Comparison of ENCODE assay signal across 17 mouse cellular contexts in the genomic region with DNA sequence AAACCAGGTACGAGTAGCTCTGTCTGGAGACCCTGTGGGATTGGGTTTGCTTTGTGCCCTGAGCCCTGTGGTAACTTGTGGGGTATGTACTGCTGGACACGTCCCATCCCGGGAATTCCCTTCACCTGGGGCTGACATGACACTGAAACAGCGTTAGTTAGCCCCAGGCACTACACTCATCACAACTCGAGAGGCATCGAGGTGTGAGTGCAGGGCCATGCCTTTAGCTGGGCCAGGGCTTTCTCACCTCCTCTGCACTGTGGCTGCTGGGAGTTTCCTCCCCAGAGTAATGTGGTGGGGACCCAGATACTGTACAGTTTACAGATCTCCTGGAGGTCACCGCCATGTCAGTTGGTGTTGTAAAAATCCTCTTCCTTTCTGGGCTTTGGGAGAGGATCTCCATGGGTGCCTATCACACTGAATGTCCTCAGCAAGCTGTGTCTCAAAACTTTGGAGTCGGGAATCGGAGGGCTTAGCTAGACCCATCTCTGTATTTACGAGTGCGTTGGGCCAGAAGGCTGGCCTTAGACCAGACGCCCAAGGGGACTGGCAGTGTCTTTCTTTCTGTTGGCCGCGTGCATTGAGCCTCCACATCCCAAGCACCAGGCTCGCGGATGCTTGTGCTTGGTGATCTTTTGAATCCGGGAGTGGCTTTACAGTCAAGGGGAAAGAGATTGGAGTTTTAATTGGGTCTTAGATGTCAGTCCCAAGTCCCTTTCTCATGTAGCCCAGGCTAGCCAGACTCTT. TPM values are rescaled to one million over a fixed set of nuclear protein-coding genes. Genes with fewer than 3 reads are reported as not detected.
DNase-seq lines count a peak whose midpoint lies in the region; ATAC-seq and TF ChIP-seq lines count a peak whose summit lies in the region.
"Had no signal": no experiment of that assay in that cellular context is flagged by ENCODE, and none has a peak within 500 bp of the region (broad histone marks: within the 10 kb centered on the region; RNA-seq: fewer than 3 reads in every experiment).

No protein-coding gene starts in this region.

- no peak for TF ChIP-seq POLR2A in cerebellum, adult 2 months (IDR thresholded peaks at IDR 0.05; ENCODE audit: borderline replicate concordance, insufficient read depth, low read length)

- no peaks in the 10 kb centered on the region for H3K27me3 ChIP-seq in cerebellum, adult 2 months (ENCODE audit: control insufficient read depth, insufficient read depth, low read length)
- H3K27me3 ChIP-seq in hindbrain, embryonic 10.5 days (ENCODE audit: insufficient read depth, poor library complexity, severe bottlenecking): no peaks in the 10 kb centered on the region
- H3K27me3 ChIP-seq in hindbrain, embryonic 11.5 days (ENCODE audit: control insufficient read depth, insufficient read depth, low read length): no peaks in the 10 kb centered on the region
- no peaks in the 10 kb centered on the region for H3K27me3 ChIP-seq in embryonic facial prominence, embryonic 13.5 days
- H3K27me3 ChIP-seq in stomach, embryonic 14.5 days (ENCODE audit: control insufficient read depth, insufficient read depth, low read length): no peaks in the 10 kb centered on the region
- no peaks in the 10 kb centered on the region for H3K27me3 ChIP-seq in forebrain, embryonic 15.5 days
- H3K27me3 ChIP-seq: heart, embryonic 15.5 days; hindbrain, embryonic 13.5 days had no signal

- H3K4me2 ChIP-seq in hindbrain, embryonic 11.5 days (replicated peaks; ENCODE audit: low read depth, low read length): no peak overlapping the region
- no peak overlapping the region for H3K4me2 ChIP-seq in embryonic facial prominence, embryonic 13.5 days
- no peak overlapping the region for H3K4me2 ChIP-seq in stomach, embryonic 14.5 days (replicated peaks; ENCODE audit: low read depth, low read length)
- no peak overlapping the region for H3K4me2 ChIP-seq in forebrain, embryonic 15.5 days (replicated peaks)
- H3K4me2 ChIP-seq: heart, embryonic 15.5 days; hindbrain, embryonic 13.5 days had no signal

- no peaks in the 10 kb centered on the region for H3K36me3 ChIP-seq in hindbrain, embryonic 10.5 days
- no peaks in the 10 kb centered on the region for H3K36me3 ChIP-seq in hindbrain, embryonic 11.5 days (ENCODE audit: control insufficient read depth, insufficient read depth, low read length)
- H3K36me3 ChIP-seq in embryonic facial prominence, embryonic 13.5 days: 0 out of 2 replicates have a peak, but pooled peaks cover 3% of the 10 kb centered on the region
- no peaks in the 10 kb centered on the region for H3K36me3 ChIP-seq in stomach, embryonic 14.5 days (ENCODE audit: control insufficient read depth, insufficient read depth, low read length)
- H3K36me3 ChIP-seq in forebrain, embryonic 15.5 days: no peaks in the 10 kb centered on the region
- H3K36me3 ChIP-seq: heart, embryonic 15.5 days; hindbrain, embryonic 13.5 days had no signal

- no peak for ATAC-seq in hindbrain, embryonic 11.5 days (ENCODE audit: low FRiP score)
- ATAC-seq in embryonic facial prominence, embryonic 13.5 days (ENCODE audit: insufficient number of reproducible peaks, insufficient read depth, low FRiP score, low TSS enrichment, low read depth): no peak
- no peak for ATAC-seq in stomach, embryonic 14.5 days (ENCODE audit: insufficient number of reproducible peaks, insufficient read depth, low FRiP score, low read depth)
- ATAC-seq in forebrain, embryonic 15.5 days (replicated peaks): no peak
- ATAC-seq: lung, postnatal 0 days had no signal

- DNase-seq in cerebellum, adult 2 months: peak in 1 of 2 experiments; percentile 47
- no peak for DNase-seq in cerebellum, postnatal 4 days (ENCODE audit: low spot score in 2 of 2)
- no peak for DNase-seq in hindbrain, embryonic 10.5 days (ENCODE audit: low spot score)
- DNase-seq in hindbrain, embryonic 11.5 days (ENCODE audit: low spot score): no peak
- DNase-seq in left cerebral cortex, postnatal 10 days (ENCODE audit: extremely low spot score in 1 of 2, low spot score in 2 of 2): no peak
- DNase-seq: adrenal gland, adult 8-10 months; gastrocnemius, postnatal 36 days; layer of hippocampus, adult 9-11 months; thymus, postnatal 4 days had no signal

- H3K27ac ChIP-seq in cerebellum, adult 2 months (ENCODE audit: insufficient read depth, low read length): peak overlapping the region; percentile 52; the same call in 1 of the 2 replicates
- H3K27ac ChIP-seq in hindbrain, embryonic 10.5 days: peak overlapping the region; percentile 70; the same call in 1 of the 2 replicates
- no peak overlapping the region for H3K27ac ChIP-seq in hindbrain, embryonic 11.5 days (ENCODE audit: low read depth, low read length)
- peak overlapping the region; percentile 49; the same call in 1 of the 2 replicates for H3K27ac ChIP-seq in embryonic facial prominence, embryonic 13.5 days
- peak overlapping the region; percentile 30; the same call in 1 of the 2 replicates for H3K27ac ChIP-seq in stomach, embryonic 14.5 days (ENCODE audit: low read length)
- no peak overlapping the region for H3K27ac ChIP-seq in forebrain, embryonic 15.5 days (replicated peaks)
- H3K27ac ChIP-seq: hindbrain, embryonic 13.5 days; kidney, postnatal 0 days; liver, embryonic 14.5 days had no signal

- intact Hi-C loops in left cerebral cortex, postnatal 10 days (cut with DNase I): no loop called here

- no peaks in the 10 kb centered on the region for H3K9me3 ChIP-seq in hindbrain, embryonic 10.5 days
- no peaks in the 10 kb centered on the region for H3K9me3 ChIP-seq in hindbrain, embryonic 11.5 days (ENCODE audit: control insufficient read depth, low read length)
- no peaks in the 10 kb centered on the region for H3K9me3 ChIP-seq in embryonic facial prominence, embryonic 13.5 days
- no peaks in the 10 kb centered on the region for H3K9me3 ChIP-seq in stomach, embryonic 14.5 days (ENCODE audit: control insufficient read depth, low read depth, low read length)
- H3K9me3 ChIP-seq in forebrain, embryonic 15.5 days: no peaks in the 10 kb centered on the region
- H3K9me3 ChIP-seq: heart, embryonic 15.5 days; hindbrain, embryonic 13.5 days had no signal

- WGBS in cerebellum, adult 2 months: 26% methylated on average over 17 of the region's 17 CpGs
- WGBS in hindbrain, embryonic 10.5 days: 88% methylated on average over 17 of the region's 17 CpGs
- WGBS in hindbrain, embryonic 11.5 days: 91% methylated on average over 17 of the region's 17 CpGs
- 81% methylated on average over 17 of the region's 17 CpGs for WGBS in embryonic facial prominence, embryonic 13.5 days
- WGBS in stomach, embryonic 14.5 days: 88% methylated on average over 17 of the region's 17 CpGs
- WGBS in forebrain, embryonic 15.5 days: 82% methylated on average over 17 of the region's 17 CpGs

- no peak for TF ChIP-seq CTCF in cerebellum, adult 2 months (IDR thresholded peaks at IDR 0.05; ENCODE audit: borderline replicate concordance, insufficient read depth, low read depth, low read length)

- peaks cover 88% of the 10 kb centered on the region for H3K4me1 ChIP-seq in cerebellum, adult 2 months (ENCODE audit: control insufficient read depth, insufficient read depth, low read length)
- H3K4me1 ChIP-seq in hindbrain, embryonic 10.5 days (replicated peaks): peaks cover 81% of the 10 kb centered on the region
- peaks cover 10% of the 10 kb centered on the region for H3K4me1 ChIP-seq in hindbrain, embryonic 11.5 days (replicated peaks; ENCODE audit: control insufficient read depth, insufficient read depth, low read length)
- H3K4me1 ChIP-seq in embryonic facial prominence, embryonic 13.5 days: peaks cover 82% of the 10 kb centered on the region
- H3K4me1 ChIP-seq in stomach, embryonic 14.5 days (ENCODE audit: control insufficient read depth, insufficient read depth, low read length): peaks cover 66% of the 10 kb centered on the region
- H3K4me1 ChIP-seq in forebrain, embryonic 15.5 days: peaks cover 38% of the 10 kb centered on the region

- H3K4me3 ChIP-seq in cerebellum, adult 2 months (replicated peaks; ENCODE audit: insufficient read depth, low read depth, low read length): no peak overlapping the region
- no peak overlapping the region for H3K4me3 ChIP-seq in hindbrain, embryonic 10.5 days
- no peak overlapping the region for H3K4me3 ChIP-seq in hindbrain, embryonic 11.5 days (ENCODE audit: low read depth, low read length)
- H3K4me3 ChIP-seq in embryonic facial prominence, embryonic 13.5 days: no peak overlapping the region
- no peak overlapping the region for H3K4me3 ChIP-seq in stomach, embryonic 14.5 days (ENCODE audit: low read depth, low read length)
- H3K4me3 ChIP-seq in forebrain, embryonic 15.5 days: no peak overlapping the region
- H3K4me3 ChIP-seq: heart, embryonic 15.5 days; hindbrain, embryonic 13.5 days had no signal

- no peak overlapping the region for H3K9ac ChIP-seq in hindbrain, embryonic 11.5 days (ENCODE audit: low read depth, low read length)
- H3K9ac ChIP-seq in embryonic facial prominence, embryonic 13.5 days: 0 out of 2 replicates have a peak overlapping the region, but pooled peaks have one; percentile 40
- no peak overlapping the region for H3K9ac ChIP-seq in stomach, embryonic 14.5 days (replicated peaks; ENCODE audit: low read depth, low read length)
- H3K9ac ChIP-seq in forebrain, embryonic 15.5 days (replicated peaks): no peak overlapping the region
- H3K9ac ChIP-seq: liver, embryonic 14.5 days had no signal

RNA-seq across cellular contexts. Expression of gene Pxn, which starts 20.2 kb away (rescaled TPM):
- 194 and 240 TPM in 2 replicates for polyA plus RNA-seq in cerebellum, adult 2 months (2012; rRNA removed)
- polyA plus RNA-seq in hindbrain, embryonic 10.5 days (2016; fragmentation: Nextera tagmentation; extraction: Ambion mirVana): 32.6 and 42.6 TPM in 2 replicates
- polyA plus RNA-seq in hindbrain, embryonic 11.5 days (2014; fragmentation: Nextera tagmentation; extraction: Ambion mirVana): 9.0 and 10.1 TPM in 2 replicates
- polyA plus RNA-seq in embryonic facial prominence, embryonic 13.5 days (2015; fragmentation: Nextera tagmentation; extraction: Ambion mirVana): 39.6 and 44.2 TPM in 2 replicates
- polyA plus RNA-seq in stomach, embryonic 14.5 days (2014; fragmentation: Nextera tagmentation; extraction: Ambion mirVana): 15.9 and 17.7 TPM in 2 replicates
- 10 to 100 TPM; 18.8 to 20.8 TPM for total RNA-seq in left cerebral cortex, postnatal 10 days (2021)
- 19.1 and 19.7 TPM in 2 replicates for polyA plus RNA-seq in forebrain, embryonic 15.5 days (2015; fragmentation: Nextera tagmentation; extraction: Ambion mirVana)

RNA-seq across cellular contexts. Expression of gene Rplp0, which starts 32.6 kb away (rescaled TPM):
- polyA plus RNA-seq in cerebellum, adult 2 months (2012; rRNA removed): 478 and 485 TPM in 2 replicates
- polyA plus RNA-seq in hindbrain, embryonic 10.5 days (2016; fragmentation: Nextera tagmentation; extraction: Ambion mirVana): 1,124 and 1,374 TPM in 2 replicates
- 1,244 and 1,247 TPM in 2 replicates for polyA plus RNA-seq in hindbrain, embryonic 11.5 days (2014; fragmentation: Nextera tagmentation; extraction: Ambion mirVana)
- 1,563 and 1,729 TPM in 2 replicates for polyA plus RNA-seq in embryonic facial prominence, embryonic 13.5 days (2015; fragmentation: Nextera tagmentation; extraction: Ambion mirVana)
- polyA plus RNA-seq in stomach, embryonic 14.5 days (2014; fragmentation: Nextera tagmentation; extraction: Ambion mirVana): 1,866 and 1,880 TPM in 2 replicates
- 100 to 1,000 TPM; 400 to 410 TPM for total RNA-seq in left cerebral cortex, postnatal 10 days (2021)
- polyA plus RNA-seq in forebrain, embryonic 15.5 days (2015; fragmentation: Nextera tagmentation; extraction: Ambion mirVana): 1,000 and 1,018 TPM in 2 replicates

RNA-seq across cellular contexts. Expression of gene Gcn1l1, which starts 38.4 kb away (rescaled TPM):
- 39.3 and 40.9 TPM in 2 replicates for polyA plus RNA-seq in cerebellum, adult 2 months (2012; rRNA removed)
- polyA plus RNA-seq in hindbrain, embryonic 10.5 days (2016; fragmentation: Nextera tagmentation; extraction: Ambion mirVana): 56.9 and 57.5 TPM in 2 replicates
- polyA plus RNA-seq in hindbrain, embryonic 11.5 days (2014; fragmentation: Nextera tagmentation; extraction: Ambion mirVana): 31.8 and 39.4 TPM in 2 replicates
- polyA plus RNA-seq in embryonic facial prominence, embryonic 13.5 days (2015; fragmentation: Nextera tagmentation; extraction: Ambion mirVana): 45.8 and 47.9 TPM in 2 replicates
- 42.3 TPM in 2 replicates for polyA plus RNA-seq in stomach, embryonic 14.5 days (2014; fragmentation: Nextera tagmentation; extraction: Ambion mirVana)
- total RNA-seq in left cerebral cortex, postnatal 10 days (2021): 10 to 100 TPM; 71.3 to 75.0 TPM
- polyA plus RNA-seq in forebrain, embryonic 15.5 days (2015; fragmentation: Nextera tagmentation; extraction: Ambion mirVana): 43.8 and 46.1 TPM in 2 replicates

RNA-seq across cellular contexts. Expression of gene Sirt4, which starts 42.1 kb away (rescaled TPM):
- 114 and 122 TPM in 2 replicates for polyA plus RNA-seq in cerebellum, adult 2 months (2012; rRNA removed)
- 17.2 and 17.3 TPM in 2 replicates for polyA plus RNA-seq in hindbrain, embryonic 10.5 days (2016; fragmentation: Nextera tagmentation; extraction: Ambion mirVana)
- polyA plus RNA-seq in hindbrain, embryonic 11.5 days (2014; fragmentation: Nextera tagmentation; extraction: Ambion mirVana): 21.3 and 23.1 TPM in 2 replicates
- polyA plus RNA-seq in embryonic facial prominence, embryonic 13.5 days (2015; fragmentation: Nextera tagmentation; extraction: Ambion mirVana): 24.8 and 28.1 TPM in 2 replicates
- 20.9 and 23.5 TPM in 2 replicates for polyA plus RNA-seq in stomach, embryonic 14.5 days (2014; fragmentation: Nextera tagmentation; extraction: Ambion mirVana)
- 10 to 100 TPM; 26.8 to 31.2 TPM for total RNA-seq in left cerebral cortex, postnatal 10 days (2021)
- 34.0 and 34.2 TPM in 2 replicates for polyA plus RNA-seq in forebrain, embryonic 15.5 days (2015; fragmentation: Nextera tagmentation; extraction: Ambion mirVana)

Comparison
In these comparisons a context has a peak if more than half of its experiments do, and no peak if none do; other contexts are left out.
1. H3K27ac ChIP-seq: peak in cerebellum, adult 2 months (single experiment), hindbrain, embryonic 10.5 days (single experiment), embryonic facial prominence, embryonic 13.5 days (single experiment) and stomach, embryonic 14.5 days (single experiment); none in hindbrain, embryonic 11.5 days (single experiment) and forebrain, embryonic 15.5 days (single experiment).